Mouse (Mus musculus): ENCODE results near the gene Crhr1. TPM values are rescaled to one million over a fixed set of nuclear protein-coding genes. Genes with fewer than 3 reads are reported as not detected.
"Not testable (repeated sequence)": the region's sequence is repeated elsewhere in the genome, so short reads cannot be mapped to it uniquely, and the experiment has no call there.

Gene Crhr1
- polyA plus RNA-seq, 1 experiment from 2014 or later, result 0.05 TPM

- no peak for DNase-seq (ENCODE audit: low spot score)
Measured at GRCm38 (mm10) chr11:104190008-104190407, 57.4 kb downstream of the Crhr1 start.

- DNase-seq (ENCODE audit: low spot score), result no peak
Measured at GRCm38 (mm10) chr11:104195382-104195781, 62.7 kb downstream of the Crhr1 start.

- DNase-seq (ENCODE audit: low spot score), result peak; percentile 56
Measured at GRCm38 (mm10) chr11:104195791-104196190, 63.1 kb downstream of the Crhr1 start.

GRCm38 (mm10) chr11:104197861-104198260 lies 65.2 kb downstream of the Crhr1 start:
- DNase-seq (ENCODE audit: low spot score), result peak; percentile 7

- DNase-seq (ENCODE audit: low spot score), result no peak
Measured at GRCm38 (mm10) chr11:104203271-104203670, 70.6 kb downstream of the Crhr1 start.

GRCm38 (mm10) chr11:104206573-104206972 lies 73.9 kb downstream of the Crhr1 start:
- DNase-seq (ENCODE audit: low spot score), result no peak

GRCm38 (mm10) chr11:104209041-104209440 lies 76.4 kb downstream of the Crhr1 start:
- no peak for DNase-seq (ENCODE audit: low spot score)

GRCm38 (mm10) chr11:104211251-104211650 lies 78.6 kb downstream of the Crhr1 start:
- DNase-seq (ENCODE audit: low spot score), result no peak

GRCm38 (mm10) chr11:104214128-104214527 lies 81.5 kb downstream of the Crhr1 start:
- not testable (repeated sequence) for DNase-seq (ENCODE audit: low spot score)

GRCm38 (mm10) chr11:104218075-104218474 lies 85.4 kb downstream of the Crhr1 start:
- DNase-seq (ENCODE audit: low spot score), result no peak

GRCm38 (mm10) chr11:104220291-104220690 lies 87.6 kb downstream of the Crhr1 start:
- DNase-seq (ENCODE audit: low spot score), result no peak

GRCm38 (mm10) chr11:104221751-104222150 lies 89.1 kb downstream of the Crhr1 start:
- DNase-seq (ENCODE audit: low spot score), result no peak

- no peak for DNase-seq (ENCODE audit: low spot score)
Measured at GRCm38 (mm10) chr11:104223301-104223700, 90.6 kb downstream of the Crhr1 start.

Other genes starting within 250 kb of the Crhr1 start
- gene Nsf, start 178.8 kb upstream of the Crhr1 start, polyA plus RNA-seq (2015; fragmentation: Nextera tagmentation; extraction: Ambion mirVana), result 51.6 and 60.2 TPM in 2 replicates
- 42.2 and 49.6 TPM in 2 replicates for gene Arf2, start 166.1 kb upstream of the Crhr1 start, polyA plus RNA-seq (2015; fragmentation: Nextera tagmentation; extraction: Ambion mirVana)
- not detected in 2 replicates for gene Sppl2c, start 53.5 kb downstream of the Crhr1 start, polyA plus RNA-seq (2015; fragmentation: Nextera tagmentation; extraction: Ambion mirVana)
- gene Mapt, start 98.5 kb downstream of the Crhr1 start, polyA plus RNA-seq (2015; fragmentation: Nextera tagmentation; extraction: Ambion mirVana), result 0.41 and 0.61 TPM in 2 replicates

All from thymus, postnatal 0 days (tissue).